Mouse (Mus musculus) embryonic facial prominence, embryonic 12.5 days (tissue): ENCODE measurements around the gene Gpr132. TPM values are rescaled to one million over a fixed set of nuclear protein-coding genes. Genes with fewer than 3 reads are reported as not detected.

Experiments
- ATAC-seq: fragments of 200-750 bp; cut with Nextera tagmentation; 2 replicates; pipeline ENCODE4 v1.8.0; 2017; ENCODE audit not compliant: insufficient number of reproducible peaks, insufficient read depth, low FRiP score, low TSS enrichment
- H3K27ac ChIP-seq: fragments of 300-500 bp; sonication (generic); 2 replicates; pipeline ENCODE4 v1.5.1; 2016; ENCODE audit warnings: mild to moderate bottlenecking
- H3K27me3 ChIP-seq: fragments of 300-500 bp; sonication (generic); 2 replicates; pipeline ENCODE4 v1.6.1; 2016; ENCODE audit warnings: mild to moderate bottlenecking, moderate library complexity
- H3K36me3 ChIP-seq: fragments of 300-500 bp; sonication (generic); 2 replicates; pipeline ENCODE4 v1.6.1; 2016; ENCODE audit warnings: mild to moderate bottlenecking
- H3K4me1 ChIP-seq: fragments of 300-500 bp; sonication (generic); 2 replicates; pipeline ENCODE4 v1.6.1; 2016
- H3K4me2 ChIP-seq: fragments of 300-500 bp; sonication (generic); replicated peaks from 2 replicates; pipeline ENCODE4 v1.6.1; 2016; ENCODE audit warnings: mild to moderate bottlenecking, moderate library complexity
- H3K4me3 ChIP-seq: fragments of 300-500 bp; sonication (generic); 2 replicates; pipeline ENCODE4 v1.5.1; 2016; ENCODE audit warnings: mild to moderate bottlenecking
- H3K9ac ChIP-seq: fragments of 300-500 bp; sonication (generic); 2 replicates; pipeline ENCODE4 v1.6.1; 2016; ENCODE audit warnings: mild to moderate bottlenecking, moderate library complexity
- H3K9me3 ChIP-seq: fragments of 300-500 bp; sonication (generic); 2 replicates; pipeline ENCODE4 v1.6.1; 2016; ENCODE audit warnings: mild to moderate bottlenecking, moderate library complexity
- WGBS: fragments of 180-500 bp; shearing (Covaris S2); methylation state at CpG from one replicate; pipeline ENCODE4 v1.1.7; 2016; 5-methylcytosine and 5-hydroxymethylcytosine counted together
- polyA plus RNA-seq: library from polyadenylated mRNA; unstranded; fragments of >200 nt; fragmentation: Nextera tagmentation; extraction: Ambion mirVana; gene quantifications from 2 replicates; pipeline ENCODE4 v1.2.1, GENCODE M21; 2016

The Gpr132 gene
- polyA plus RNA-seq, 1 experiment from 2014 or later = 0.23 TPM

- no peak for ATAC-seq
- Histone ChIP-seq H3K4me1 (peaks cover 27% of the 10 kb centered on the region), H3K36me3 (no peaks in the 10 kb centered on the region), H3K27ac (0 out of 2 replicates have a peak overlapping the region, but pooled peaks have one; percentile 23), H3K4me3 (peak overlapping the region; percentile 44; the same call in 1 of the 2 replicates), H3K4me2 (peak overlapping the region; percentile 79), H3K27me3 (peaks cover 75% of the 10 kb centered on the region), H3K9ac (no peak overlapping the region), H3K9me3 (no peaks in the 10 kb centered on the region)
- WGBS = 5% methylated on average over 28 of the region's 28 CpGs
These were observed 8.5 kb upstream of the Gpr132 start for GRCm38 (mm10) chr12:112876332-112877072.

GRCm38 (mm10) chr12:112875225-112876013, 7.4 kb upstream of the Gpr132 start:
- 24% methylated on average over 16 of the region's 16 CpGs for WGBS
- no peaks in the 10 kb centered on the region for H3K36me3 ChIP-seq

GRCm38 (mm10) chr12:112874199-112874598, 6.2 kb upstream of the Gpr132 start:
- 12% methylated on average over 22 of the region's 22 CpGs for WGBS
- Histone ChIP-seq H3K36me3 (no peaks in the 10 kb centered on the region), H3K4me2 (peak overlapping the region; percentile 45), H3K9me3 (no peaks in the 10 kb centered on the region), H3K4me3 (peak overlapping the region; percentile 16; the same call in 1 of the 2 replicates), H3K27me3 (peaks cover 82% of the 10 kb centered on the region), H3K4me1 (peaks cover 37% of the 10 kb centered on the region), H3K9ac (peak overlapping the region; percentile 21; the same call in 1 of the 2 replicates), H3K27ac (no peak overlapping the region)
- ATAC-seq = no peak

More at GRCm38 (mm10) chr12:112875225-112876013, 7.4 kb upstream of the Gpr132 start:
- Histone ChIP-seq H3K4me2 (no peak overlapping the region), H3K4me3 (no peak overlapping the region), H3K27ac (no peak overlapping the region), H3K4me1 (peaks cover 32% of the 10 kb centered on the region), H3K9me3 (no peaks in the 10 kb centered on the region), H3K27me3 (peaks cover 82% of the 10 kb centered on the region), H3K9ac (no peak overlapping the region)
- ATAC-seq = peak; percentile 7; the same call in 1 of the 2 replicates

- H3K9ac ChIP-seq = peak overlapping the region; percentile 21; the same call in 1 of the 2 replicates
- WGBS = 21% methylated on average over 18 of the region's 18 CpGs
- no peaks in the 10 kb centered on the region for H3K36me3 ChIP-seq
- peak overlapping the region; percentile 45 for H3K4me2 ChIP-seq
- H3K4me1 ChIP-seq = peaks cover 37% of the 10 kb centered on the region
- peaks cover 76% of the 10 kb centered on the region for H3K27me3 ChIP-seq
- peak overlapping the region; percentile 16; the same call in 1 of the 2 replicates for H3K4me3 ChIP-seq
- ATAC-seq = no peak
- no peak overlapping the region for H3K27ac ChIP-seq
- no peaks in the 10 kb centered on the region for H3K9me3 ChIP-seq
These were observed 5.6 kb upstream of the Gpr132 start for GRCm38 (mm10) chr12:112873452-112874190.

GRCm38 (mm10) chr12:112872991-112873390, 5.0 kb upstream of the Gpr132 start:
- WGBS = 85% methylated on average over 10 of the region's 10 CpGs
- H3K9ac ChIP-seq = no peak overlapping the region
- H3K4me1 ChIP-seq = peaks cover 39% of the 10 kb centered on the region
- peaks cover 70% of the 10 kb centered on the region for H3K27me3 ChIP-seq
- H3K9me3 ChIP-seq = no peaks in the 10 kb centered on the region
- no peak overlapping the region for H3K4me3 ChIP-seq
- ATAC-seq = no peak
- H3K36me3 ChIP-seq = no peaks in the 10 kb centered on the region
- no peak overlapping the region for H3K4me2 ChIP-seq
- no peak overlapping the region for H3K27ac ChIP-seq

GRCm38 (mm10) chr12:112871272-112871671, 3.2 kb upstream of the Gpr132 start:
- no peak for ATAC-seq
- WGBS = 71% methylated on average over 2 of the region's 2 CpGs
- Histone ChIP-seq H3K4me3 (no peak overlapping the region), H3K9ac (no peak overlapping the region), H3K9me3 (no peaks in the 10 kb centered on the region), H3K4me2 (no peak overlapping the region), H3K36me3 (no peaks in the 10 kb centered on the region), H3K4me1 (peaks cover 23% of the 10 kb centered on the region), H3K27ac (no peak overlapping the region), H3K27me3 (peaks cover 53% of the 10 kb centered on the region)

GRCm38 (mm10) chr12:112870775-112871174, 2.7 kb upstream of the Gpr132 start:
- no peak overlapping the region for H3K4me2 ChIP-seq
- no peak overlapping the region for H3K9ac ChIP-seq
- H3K4me3 ChIP-seq = no peak overlapping the region
- ATAC-seq = no peak
- H3K36me3 ChIP-seq = no peaks in the 10 kb centered on the region
- peaks cover 21% of the 10 kb centered on the region for H3K4me1 ChIP-seq
- no peaks in the 10 kb centered on the region for H3K9me3 ChIP-seq
- WGBS = 40% methylated on average over 13 of the region's 13 CpGs
- peaks cover 48% of the 10 kb centered on the region for H3K27me3 ChIP-seq
- H3K27ac ChIP-seq = no peak overlapping the region

GRCm38 (mm10) chr12:112869783-112870204, 1.8 kb upstream of the Gpr132 start:
- WGBS = 17% methylated on average over 16 of the region's 16 CpGs
- H3K4me2 ChIP-seq = peak overlapping the region; percentile 17
- H3K4me1 ChIP-seq = peaks cover 21% of the 10 kb centered on the region
- no peak overlapping the region for H3K4me3 ChIP-seq
- H3K36me3 ChIP-seq = no peaks in the 10 kb centered on the region
- no peak for ATAC-seq
- no peak overlapping the region for H3K27ac ChIP-seq
- no peaks in the 10 kb centered on the region for H3K9me3 ChIP-seq
- no peak overlapping the region for H3K9ac ChIP-seq
- peaks cover 38% of the 10 kb centered on the region for H3K27me3 ChIP-seq

GRCm38 (mm10) chr12:112867106-112867674, 838 bp downstream of the Gpr132 start:
- no peaks in the 10 kb centered on the region for H3K36me3 ChIP-seq
- H3K27ac ChIP-seq = no peak overlapping the region
- H3K27me3 ChIP-seq = peaks cover 17% of the 10 kb centered on the region
- H3K9me3 ChIP-seq = no peaks in the 10 kb centered on the region
- H3K9ac ChIP-seq = no peak overlapping the region
- 86% methylated on average over 7 of the region's 7 CpGs for WGBS
- peaks cover 13% of the 10 kb centered on the region for H3K4me1 ChIP-seq
- H3K4me3 ChIP-seq = no peak overlapping the region
- H3K4me2 ChIP-seq = no peak overlapping the region
- no peak for ATAC-seq

GRCm38 (mm10) chr12:112866467-112867080, 1.5 kb downstream of the Gpr132 start:
- H3K9ac ChIP-seq = no peak overlapping the region
- no peak overlapping the region for H3K4me2 ChIP-seq

More at GRCm38 (mm10) chr12:112866467-112867080, 1.5 kb downstream of the Gpr132 start:
- Histone ChIP-seq H3K27ac (no peak overlapping the region), H3K9me3 (no peaks in the 10 kb centered on the region), H3K4me3 (no peak overlapping the region), H3K36me3 (no peaks in the 10 kb centered on the region), H3K4me1 (peaks cover 13% of the 10 kb centered on the region), H3K27me3 (peaks cover 13% of the 10 kb centered on the region)
- ATAC-seq = no peak
- WGBS = 78% methylated on average over 8 of the region's 8 CpGs
